Mouse (Mus musculus): ENCODE data around the gene Dync1i1. TPM values are rescaled to one million over a fixed set of nuclear protein-coding genes. Genes with fewer than 3 reads are reported as not detected.
"Not testable (repeated sequence)": the region's sequence is repeated elsewhere in the genome, so short reads cannot be mapped to it uniquely, and the experiment has no call there.

Dync1i1 gene
- total RNA-seq (2021) (under 1 TPM; 0.42 to 0.43 TPM), polyA plus RNA-seq (2012; rRNA removed) (0.41 and 0.53 TPM in 2 replicates)
- long read RNA-seq, partial matches to known transcripts = 0 of 2 reads
- long read RNA-seq, other reads (novel, unspliced or antisense) = 0 of 2 reads

GRCm38 (mm10) chr6:5725611-5726236, at the start of gene Dync1i1:
Gene Dync1i1 (plus strand): TSS chr6:5725639.
- no peak for TF ChIP-seq EP300 (IDR thresholded peaks at IDR 0.05; ENCODE audit: insufficient read depth, low read depth, low read length)
- TF ChIP-seq POLR2A (IDR thresholded peaks at IDR 0.05; ENCODE audit: insufficient read depth, low read depth, low read length) = no peak
- no peak for TF ChIP-seq CTCF (IDR thresholded peaks at IDR 0.05)
- Histone ChIP-seq H3K4me3 (peak within 1 kb of the TSS; percentile 31), H3K79me2 (replicated peaks; ENCODE audit: control insufficient read depth, insufficient read depth, low read length) (no peaks in the 10 kb centered on the region), H3K27ac (no peak within 1 kb of the TSS), H3K36me3 (ENCODE audit: control insufficient read depth, insufficient read depth, low read length) (no peaks in the 10 kb centered on the region), H3K4me1 (ENCODE audit: control insufficient read depth, insufficient read depth, low read length) (peaks cover 1% of the 10 kb centered on the region; the same call in 1 of the 2 replicates), H3K27me3 (ENCODE audit: control insufficient read depth, insufficient read depth, low read length) (0 out of 2 replicates have a peak, but pooled peaks cover 1% of the 10 kb centered on the region), H3K9ac (ENCODE audit: low read depth, low read length) (no peak within 1 kb of the TSS)
- peak; percentile 31 to 35 for DNase-seq
- intact Hi-C loops (cut with DNase I) = no loop called here
- 2% methylated on average over 40 of the region's 40 CpGs for WGBS

DNA sequence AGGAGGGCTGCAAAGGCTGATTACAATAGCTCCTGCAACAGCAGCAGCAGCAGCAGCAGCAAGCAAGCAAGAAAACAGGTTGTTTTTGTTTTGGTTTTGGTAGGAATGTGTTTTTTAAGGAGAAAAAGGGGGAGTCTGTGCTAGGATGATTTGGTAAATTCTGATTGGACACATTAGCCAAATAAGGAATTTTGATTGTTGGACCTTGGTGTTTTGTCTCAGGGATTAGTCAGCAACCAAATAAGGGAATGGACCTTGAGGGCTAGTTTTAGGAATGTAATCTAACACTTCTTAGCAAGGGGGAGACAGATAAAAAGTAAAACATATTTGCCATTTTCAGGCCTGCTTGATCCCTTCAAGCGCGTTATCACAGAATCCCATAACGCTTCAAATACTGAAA, 45.7 kb upstream of the Dync1i1 start:
- no peaks in the 10 kb centered on the region for H3K4me1 ChIP-seq (ENCODE audit: control insufficient read depth, insufficient read depth, low read length)
- TF ChIP-seq EP300 (IDR thresholded peaks at IDR 0.05; ENCODE audit: insufficient read depth, low read depth, low read length) (no peak), POLR2A (IDR thresholded peaks at IDR 0.05; ENCODE audit: insufficient read depth, low read depth, low read length) (no peak), CTCF (IDR thresholded peaks at IDR 0.05) (no peak)
- intact Hi-C loops (cut with DNase I) = no loop called here
- H3K79me2 ChIP-seq (replicated peaks; ENCODE audit: control insufficient read depth, insufficient read depth, low read length) = no peaks in the 10 kb centered on the region
- no peak overlapping the region for H3K4me3 ChIP-seq
- no peaks in the 10 kb centered on the region for H3K27me3 ChIP-seq (ENCODE audit: control insufficient read depth, insufficient read depth, low read length)
- 77% methylated on average over 3 of the region's 3 CpGs for WGBS
- no peak overlapping the region for H3K27ac ChIP-seq
- H3K9ac ChIP-seq (ENCODE audit: low read depth, low read length) = no peak overlapping the region
- no peaks in the 10 kb centered on the region for H3K36me3 ChIP-seq (ENCODE audit: control insufficient read depth, insufficient read depth, low read length)
- no peak for DNase-seq

DNA sequence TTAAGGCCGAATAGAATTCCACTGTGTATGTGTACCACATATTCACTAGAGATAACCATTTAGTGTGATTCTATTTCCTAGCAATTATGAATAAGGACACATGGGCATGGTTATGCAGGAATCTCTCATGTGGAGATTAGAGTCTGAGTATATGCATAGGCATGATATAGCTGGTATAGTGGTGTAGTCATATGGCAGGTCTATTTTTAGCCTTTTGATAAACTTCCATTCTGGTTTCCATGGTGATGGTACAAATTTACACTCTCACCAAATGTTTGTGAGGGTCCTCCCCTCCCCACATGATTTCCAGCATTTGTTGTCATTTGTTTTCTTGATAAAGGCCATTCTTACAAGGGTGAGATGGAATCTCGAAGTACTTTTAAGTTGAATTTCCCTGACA, 23.6 kb upstream of the Dync1i1 start:
- Histone ChIP-seq H3K4me1 (ENCODE audit: control insufficient read depth, insufficient read depth, low read length) (no peaks in the 10 kb centered on the region), H3K36me3 (ENCODE audit: control insufficient read depth, insufficient read depth, low read length) (no peaks in the 10 kb centered on the region), H3K27ac (no peak overlapping the region), H3K9ac (ENCODE audit: low read depth, low read length) (no peak overlapping the region), H3K4me3 (no peak overlapping the region), H3K79me2 (replicated peaks; ENCODE audit: control insufficient read depth, insufficient read depth, low read length) (no peaks in the 10 kb centered on the region), H3K27me3 (ENCODE audit: control insufficient read depth, insufficient read depth, low read length) (no peaks in the 10 kb centered on the region)
- intact Hi-C loops (cut with DNase I) = no loop called here
- WGBS = 71% methylated on average over 2 of the region's 2 CpGs
- DNase-seq = no peak
- TF ChIP-seq EP300 (IDR thresholded peaks at IDR 0.05; ENCODE audit: insufficient read depth, low read depth, low read length) (no peak), CTCF (IDR thresholded peaks at IDR 0.05) (no peak), POLR2A (IDR thresholded peaks at IDR 0.05; ENCODE audit: insufficient read depth, low read depth, low read length) (no peak)

DNA sequence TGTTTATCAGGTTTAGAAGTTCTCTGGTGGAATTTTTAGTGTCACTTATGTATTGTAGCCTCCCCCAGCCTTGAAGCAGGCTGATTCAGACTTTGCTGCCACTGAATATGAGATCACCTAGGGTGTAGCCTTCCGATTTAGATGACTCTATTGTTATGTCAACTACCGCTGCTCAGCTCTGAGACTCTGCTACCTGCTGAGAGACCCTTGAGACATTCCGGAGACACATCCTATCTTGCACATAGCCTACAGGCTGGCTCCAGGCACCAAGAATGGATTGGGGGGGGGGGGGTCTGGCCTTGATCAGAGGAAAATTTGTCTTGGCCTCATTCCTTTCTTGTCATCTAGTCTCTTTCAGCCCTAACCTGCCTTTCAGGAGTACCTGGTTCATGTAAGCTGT, 17.5 kb upstream of the Dync1i1 start:
- H3K36me3 ChIP-seq (ENCODE audit: control insufficient read depth, insufficient read depth, low read length); H3K9ac ChIP-seq (ENCODE audit: low read depth, low read length); H3K79me2 ChIP-seq (replicated peaks; ENCODE audit: control insufficient read depth, insufficient read depth, low read length); H3K27ac ChIP-seq; H3K4me3 ChIP-seq; H3K27me3 ChIP-seq (ENCODE audit: control insufficient read depth, insufficient read depth, low read length); intact Hi-C loops (cut with DNase I); DNase-seq; H3K4me1 ChIP-seq (ENCODE audit: control insufficient read depth, insufficient read depth, low read length): not testable (repeated sequence)
- WGBS = 56% methylated on average over 3 of the region's 3 CpGs

- Histone ChIP-seq H3K4me1 (ENCODE audit: control insufficient read depth, insufficient read depth, low read length) (no peaks in the 10 kb centered on the region), H3K36me3 (ENCODE audit: control insufficient read depth, insufficient read depth, low read length) (no peaks in the 10 kb centered on the region), H3K4me3 (no peak overlapping the region), H3K27ac (no peak overlapping the region), H3K79me2 (replicated peaks; ENCODE audit: control insufficient read depth, insufficient read depth, low read length) (no peaks in the 10 kb centered on the region), H3K27me3 (ENCODE audit: control insufficient read depth, insufficient read depth, low read length) (no peaks in the 10 kb centered on the region), H3K9ac (ENCODE audit: low read depth, low read length) (no peak overlapping the region)
- intact Hi-C loops (cut with DNase I) = no loop called here
- DNase-seq = no peak
- no peak for TF ChIP-seq EP300 (IDR thresholded peaks at IDR 0.05; ENCODE audit: insufficient read depth, low read depth, low read length)
- TF ChIP-seq POLR2A (IDR thresholded peaks at IDR 0.05; ENCODE audit: insufficient read depth, low read depth, low read length) = no peak
- no peak for TF ChIP-seq CTCF (IDR thresholded peaks at IDR 0.05)
- 61% methylated on average over 3 of the region's 3 CpGs for WGBS
These were observed 15.3 kb upstream of the Dync1i1 start for GRCm38 (mm10) chr6:5710063-5710605.

DNA sequence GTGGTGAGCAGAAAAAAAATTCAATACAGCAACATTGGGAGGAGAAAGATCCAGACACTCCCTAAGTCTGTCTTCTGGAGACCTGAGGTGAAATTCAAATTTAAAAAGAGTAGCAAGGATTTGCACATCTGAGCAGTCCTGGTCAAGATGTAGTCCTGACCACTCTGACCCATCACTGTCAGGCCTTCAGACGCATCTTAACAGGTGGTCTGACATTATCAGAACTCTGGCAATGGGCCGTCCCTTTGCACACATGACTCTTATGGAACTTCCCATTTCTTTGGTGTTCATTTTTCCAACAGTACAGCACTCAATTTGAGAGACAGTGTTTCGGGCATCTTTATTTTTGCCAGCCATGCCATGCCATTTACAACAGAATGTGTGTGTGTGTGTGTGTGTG, 12.8 kb upstream of the Dync1i1 start:
- DNase-seq = no peak
- H3K4me3 ChIP-seq = no peak overlapping the region
- no peaks in the 10 kb centered on the region for H3K4me1 ChIP-seq (ENCODE audit: control insufficient read depth, insufficient read depth, low read length)
- no peak overlapping the region for H3K9ac ChIP-seq (ENCODE audit: low read depth, low read length)
- H3K27ac ChIP-seq = no peak overlapping the region
- H3K27me3 ChIP-seq (ENCODE audit: control insufficient read depth, insufficient read depth, low read length) = no peaks in the 10 kb centered on the region
- TF ChIP-seq EP300 (IDR thresholded peaks at IDR 0.05; ENCODE audit: insufficient read depth, low read depth, low read length) = no peak
- TF ChIP-seq POLR2A (IDR thresholded peaks at IDR 0.05; ENCODE audit: insufficient read depth, low read depth, low read length) = no peak
- no peak for TF ChIP-seq CTCF (IDR thresholded peaks at IDR 0.05)
- 73% methylated on average over 3 of the region's 3 CpGs for WGBS
- intact Hi-C loops (cut with DNase I) = no loop called here
- no peaks in the 10 kb centered on the region for H3K36me3 ChIP-seq (ENCODE audit: control insufficient read depth, insufficient read depth, low read length)
- no peaks in the 10 kb centered on the region for H3K79me2 ChIP-seq (replicated peaks; ENCODE audit: control insufficient read depth, insufficient read depth, low read length)
